Mouse (Mus musculus): ENCODE data around the gene Tmem147. TPM values are rescaled to one million over a fixed set of nuclear protein-coding genes. Genes with fewer than 3 reads are reported as not detected.

The Tmem147 gene
- polyA plus RNA-seq, 1 experiment from 2014 or later, result 155 TPM

Other genes starting within 250 kb of the Tmem147 start
- not detected in 2 replicates for gene Prodh2, start 235.9 kb downstream of the Tmem147 start, polyA plus RNA-seq (2016; fragmentation: Nextera tagmentation; extraction: Ambion mirVana)
- gene Arhgap33, start 194.5 kb downstream of the Tmem147 start, polyA plus RNA-seq (2016; fragmentation: Nextera tagmentation; extraction: Ambion mirVana), result 36.6 and 62.0 TPM in 2 replicates
- gene Hspb6, start 177.4 kb downstream of the Tmem147 start, polyA plus RNA-seq (2016; fragmentation: Nextera tagmentation; extraction: Ambion mirVana), result 6.1 and 6.2 TPM in 2 replicates
- 13.4 and 17.1 TPM in 2 replicates for gene Proser3, start 177.2 kb downstream of the Tmem147 start, polyA plus RNA-seq (2016; fragmentation: Nextera tagmentation; extraction: Ambion mirVana)
- 45.9 and 46.7 TPM in 2 replicates for gene Lin37, start 169.7 kb downstream of the Tmem147 start, polyA plus RNA-seq (2016; fragmentation: Nextera tagmentation; extraction: Ambion mirVana)
- gene U2af1l4, start 166.2 kb downstream of the Tmem147 start, polyA plus RNA-seq (2016; fragmentation: Nextera tagmentation; extraction: Ambion mirVana), result 93.2 and 99.5 TPM in 2 replicates
- gene Gm49396, start 166.2 kb downstream of the Tmem147 start, polyA plus RNA-seq (2016; fragmentation: Nextera tagmentation; extraction: Ambion mirVana), result 17.0 and 19.6 TPM in 2 replicates
- gene Psenen, start 165.9 kb downstream of the Tmem147 start, polyA plus RNA-seq (2016; fragmentation: Nextera tagmentation; extraction: Ambion mirVana), result 131 and 133 TPM in 2 replicates
- 4.4 and 7.2 TPM in 2 replicates for gene Igflr1, start 164.1 kb downstream of the Tmem147 start, polyA plus RNA-seq (2016; fragmentation: Nextera tagmentation; extraction: Ambion mirVana)
- 7.4 and 10.6 TPM in 2 replicates for gene Kmt2b, start 140.8 kb downstream of the Tmem147 start, polyA plus RNA-seq (2016; fragmentation: Nextera tagmentation; extraction: Ambion mirVana)
- gene Zbtb32, start 130.6 kb downstream of the Tmem147 start, polyA plus RNA-seq (2016; fragmentation: Nextera tagmentation; extraction: Ambion mirVana), result 0.26 and 0.61 TPM in 2 replicates
- 0.44 and 0.79 TPM in 2 replicates for gene Upk1a, start 116.7 kb downstream of the Tmem147 start, polyA plus RNA-seq (2016; fragmentation: Nextera tagmentation; extraction: Ambion mirVana)
- 779 and 792 TPM in 2 replicates for gene Cox6b1, start 103.4 kb downstream of the Tmem147 start, polyA plus RNA-seq (2016; fragmentation: Nextera tagmentation; extraction: Ambion mirVana)
- gene Etv2, start 93.7 kb downstream of the Tmem147 start, polyA plus RNA-seq (2016; fragmentation: Nextera tagmentation; extraction: Ambion mirVana), result not detected in 2 replicates
- gene Rbm42, start 79.2 kb downstream of the Tmem147 start, polyA plus RNA-seq (2016; fragmentation: Nextera tagmentation; extraction: Ambion mirVana), result 140 and 145 TPM in 2 replicates
- gene Haus5, start 64.5 kb downstream of the Tmem147 start, polyA plus RNA-seq (2016; fragmentation: Nextera tagmentation; extraction: Ambion mirVana), result 79.8 and 84.0 TPM in 2 replicates
- not detected in 2 replicates for gene Pmis2, start 57.9 kb downstream of the Tmem147 start, polyA plus RNA-seq (2016; fragmentation: Nextera tagmentation; extraction: Ambion mirVana)
- not detected in 2 replicates for gene 2200002J24Rik, start 30.6 kb downstream of the Tmem147 start, polyA plus RNA-seq (2016; fragmentation: Nextera tagmentation; extraction: Ambion mirVana)
- gene Atp4a, start 17.3 kb downstream of the Tmem147 start, polyA plus RNA-seq (2016; fragmentation: Nextera tagmentation; extraction: Ambion mirVana), result 0.89 and 1.1 TPM in 2 replicates
- 0.33 and 0.40 TPM in 2 replicates for gene Gapdhs, start 14.1 kb upstream of the Tmem147 start, polyA plus RNA-seq (2016; fragmentation: Nextera tagmentation; extraction: Ambion mirVana)
- gene Sbsn, start 21.9 kb upstream of the Tmem147 start, polyA plus RNA-seq (2016; fragmentation: Nextera tagmentation; extraction: Ambion mirVana), result 0.51 and 0.65 TPM in 2 replicates
- not detected in 2 replicates for gene Dmkn, start 34.2 kb upstream of the Tmem147 start, polyA plus RNA-seq (2016; fragmentation: Nextera tagmentation; extraction: Ambion mirVana)
- gene Krtdap, start 58.4 kb upstream of the Tmem147 start, polyA plus RNA-seq (2016; fragmentation: Nextera tagmentation; extraction: Ambion mirVana), result not detected in 2 replicates
- gene Ffar2, start 94.2 kb upstream of the Tmem147 start, polyA plus RNA-seq (2016; fragmentation: Nextera tagmentation; extraction: Ambion mirVana), result not detected in 2 replicates
- gene Ffar3, start 126.6 kb upstream of the Tmem147 start, polyA plus RNA-seq (2016; fragmentation: Nextera tagmentation; extraction: Ambion mirVana), result not detected in 2 replicates
- not detected in 2 replicates for gene Ffar1, start 132.0 kb upstream of the Tmem147 start, polyA plus RNA-seq (2016; fragmentation: Nextera tagmentation; extraction: Ambion mirVana)
- gene Cd22, start 150.8 kb upstream of the Tmem147 start, polyA plus RNA-seq (2016; fragmentation: Nextera tagmentation; extraction: Ambion mirVana), result 0.02 TPM in 1 of 2 replicates, not detected in the other
- 0.22 and 0.52 TPM in 2 replicates for gene Mag, start 185.3 kb upstream of the Tmem147 start, polyA plus RNA-seq (2016; fragmentation: Nextera tagmentation; extraction: Ambion mirVana)
- not detected in 2 replicates for gene Hamp2, start 195.1 kb upstream of the Tmem147 start, polyA plus RNA-seq (2016; fragmentation: Nextera tagmentation; extraction: Ambion mirVana)
- not detected in 2 replicates for gene Hamp, start 214.5 kb upstream of the Tmem147 start, polyA plus RNA-seq (2016; fragmentation: Nextera tagmentation; extraction: Ambion mirVana)
- gene Usf2, start 227.3 kb upstream of the Tmem147 start, polyA plus RNA-seq (2016; fragmentation: Nextera tagmentation; extraction: Ambion mirVana), result 22.6 and 23.5 TPM in 2 replicates
- gene Lsr, start 243.9 kb upstream of the Tmem147 start, polyA plus RNA-seq (2016; fragmentation: Nextera tagmentation; extraction: Ambion mirVana), result 22.0 and 25.3 TPM in 2 replicates
- gene Fam187b, start 244.2 kb upstream of the Tmem147 start, polyA plus RNA-seq (2016; fragmentation: Nextera tagmentation; extraction: Ambion mirVana), result 0.71 and 0.91 TPM in 2 replicates

Data from midbrain, embryonic 10.5 days (tissue).